Mouse (Mus musculus) layer of hippocampus, adult 11-12 months (tissue): ENCODE data around the gene Smpdl3b.
"Not testable (repeated sequence)": the region's sequence is repeated elsewhere in the genome, so short reads cannot be mapped to it uniquely, and the experiment has no call there.

ENCODE experiments used
- DNase-seq: peaks from one replicate; pipeline ENCODE4 v3.0.0; 2022; ENCODE audit warnings: low spot score

The Smpdl3b gene

GRCm38 (mm10) chr4:132778562-132779201 is 21.6 kb upstream of the Smpdl3b start:
- no peak for DNase-seq

GRCm38 (mm10) chr4:132776764-132777163 is 19.7 kb upstream of the Smpdl3b start:
- peak; percentile 85 for DNase-seq

DNA sequence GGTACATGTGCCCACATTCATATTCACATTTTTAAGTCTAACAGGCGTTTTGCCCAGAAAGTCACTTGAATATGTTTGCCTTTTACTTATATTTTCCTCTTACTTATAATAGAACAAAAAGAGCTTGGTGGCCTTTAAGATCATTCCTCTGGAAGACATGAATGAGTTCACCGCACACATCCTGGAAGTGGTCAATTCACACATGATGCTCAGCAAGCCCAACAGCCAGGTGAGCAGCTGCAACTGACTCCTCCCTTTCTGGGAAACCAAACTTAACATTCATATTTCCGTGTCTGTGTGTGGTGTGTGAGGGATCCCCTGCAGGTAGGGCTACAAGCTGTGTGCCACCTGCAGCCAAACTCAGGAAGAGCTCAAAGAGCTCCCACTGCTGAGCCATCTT is 17.9 kb upstream of the Smpdl3b start:
- no peak for DNase-seq

GRCm38 (mm10) chr4:132771776-132772175 is 14.7 kb upstream of the Smpdl3b start:
- DNase-seq: no peak

DNA sequence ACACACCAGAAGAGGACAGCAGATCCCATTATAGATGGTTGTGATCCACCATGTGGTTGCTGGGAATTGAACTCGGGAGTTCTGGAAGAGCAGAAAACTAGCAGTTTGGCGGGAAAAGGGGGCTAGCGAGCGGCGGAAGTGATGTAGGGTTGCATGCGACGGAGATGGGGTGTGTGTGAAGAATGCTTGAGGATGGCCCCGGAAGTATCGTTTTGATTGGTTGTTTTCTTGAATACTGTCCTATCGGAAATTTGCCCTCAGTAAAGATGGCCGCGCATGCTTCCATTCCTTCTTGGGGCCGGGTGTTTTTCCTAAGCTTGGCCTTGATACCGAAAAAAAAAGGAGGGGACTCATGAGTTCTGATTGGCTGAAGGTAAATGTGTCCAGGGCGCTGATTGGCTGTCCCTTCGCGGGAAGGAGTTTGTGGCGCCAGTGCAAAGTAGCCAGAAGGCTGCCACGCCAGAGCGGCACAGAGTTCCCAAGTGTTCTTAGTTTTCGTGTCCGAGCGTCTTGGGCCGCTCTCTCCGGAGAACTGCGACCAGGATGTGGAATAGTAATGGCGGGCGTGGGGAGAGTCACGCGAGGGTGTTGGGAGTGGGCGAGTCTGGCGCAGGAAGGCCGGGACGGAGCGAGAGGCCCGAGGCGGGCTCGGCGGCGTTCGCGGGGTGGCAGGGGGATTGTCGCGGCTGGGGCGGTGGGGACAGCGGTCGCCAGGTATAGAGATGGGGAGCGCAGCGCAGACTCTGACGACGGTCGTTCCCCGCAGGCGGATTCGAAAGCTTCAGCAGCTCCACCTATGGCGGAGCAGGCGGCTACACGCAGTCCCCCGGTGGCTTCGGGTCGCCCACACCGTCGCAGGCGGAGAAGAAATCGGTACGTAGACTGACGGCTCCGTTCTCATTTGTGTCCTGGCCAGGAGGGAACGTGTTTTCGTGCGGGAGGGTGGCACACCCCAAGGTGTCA is 11.1 kb upstream of the Smpdl3b start, which contains the start of gene Rpa2:
Rpa2 (plus strand) TSS at position 419 of the 963 bp plus-strand sequence.
- peak; percentile 100 for DNase-seq

DNA sequence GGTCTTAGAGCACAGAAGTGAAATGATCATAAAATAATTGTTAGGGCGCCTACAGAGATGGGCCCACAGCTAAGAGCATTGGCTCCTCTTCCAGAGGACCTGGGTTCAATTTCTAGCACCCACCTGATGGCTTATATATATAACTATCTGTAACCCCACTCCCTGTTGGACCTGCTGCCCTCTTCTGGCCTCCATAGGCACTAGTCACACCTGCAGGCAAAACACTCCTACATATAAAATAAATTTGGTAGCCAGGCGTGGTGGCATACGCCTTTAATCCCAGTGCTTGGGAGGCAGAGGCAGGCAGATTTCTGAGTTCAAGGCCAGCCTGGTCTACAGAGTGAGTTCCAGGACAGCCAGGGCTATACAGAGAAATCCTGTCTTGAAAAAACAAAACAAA is 6.1 kb upstream of the Smpdl3b start:
- DNase-seq: not testable (repeated sequence)

- DNase-seq: no peak
Measured at GRCm38 (mm10) chr4:132762602-132763001, 5.5 kb upstream of the Smpdl3b start.

GRCm38 (mm10) chr4:132760296-132760695 is 3.2 kb upstream of the Smpdl3b start:
- DNase-seq: no peak

DNA sequence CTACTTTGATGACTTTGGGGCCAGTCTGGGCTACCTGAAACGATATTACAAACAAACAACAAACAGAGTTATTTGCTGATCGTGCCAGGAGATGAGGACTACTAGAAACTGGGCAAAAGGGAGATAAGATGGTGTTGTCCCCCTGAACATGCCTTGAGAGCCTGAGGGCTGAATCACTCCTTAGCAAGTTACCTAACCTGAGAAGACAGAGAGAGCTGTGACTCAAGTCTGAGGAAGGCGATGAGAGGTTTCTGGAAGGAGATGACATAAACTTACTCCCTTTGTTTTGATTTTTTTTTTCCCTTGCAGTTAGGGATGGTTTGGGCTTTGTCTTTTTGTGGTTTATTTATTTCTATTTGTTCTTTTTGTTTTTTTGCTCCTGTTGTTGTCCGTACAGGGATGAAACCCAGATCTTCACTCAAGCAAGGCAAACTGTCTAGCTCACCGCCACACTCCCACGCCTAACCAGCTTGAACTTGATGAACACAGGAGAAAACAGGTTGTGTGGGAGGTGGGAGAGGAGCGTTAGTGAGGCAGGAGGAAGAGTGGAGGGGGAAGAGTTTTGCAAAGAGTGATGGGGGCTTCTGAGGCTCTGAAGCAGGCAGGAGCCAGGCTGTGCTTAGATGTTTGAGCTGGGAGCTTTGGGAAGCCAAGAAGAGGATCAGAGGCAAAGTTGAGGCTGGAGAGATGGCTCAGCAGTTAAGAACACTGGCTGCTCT is 740 bp upstream of the Smpdl3b start:
- no peak for DNase-seq

- no peak for DNase-seq
Measured at GRCm38 (mm10) chr4:132752992-132753391, 4.1 kb downstream of the Smpdl3b start.

DNA sequence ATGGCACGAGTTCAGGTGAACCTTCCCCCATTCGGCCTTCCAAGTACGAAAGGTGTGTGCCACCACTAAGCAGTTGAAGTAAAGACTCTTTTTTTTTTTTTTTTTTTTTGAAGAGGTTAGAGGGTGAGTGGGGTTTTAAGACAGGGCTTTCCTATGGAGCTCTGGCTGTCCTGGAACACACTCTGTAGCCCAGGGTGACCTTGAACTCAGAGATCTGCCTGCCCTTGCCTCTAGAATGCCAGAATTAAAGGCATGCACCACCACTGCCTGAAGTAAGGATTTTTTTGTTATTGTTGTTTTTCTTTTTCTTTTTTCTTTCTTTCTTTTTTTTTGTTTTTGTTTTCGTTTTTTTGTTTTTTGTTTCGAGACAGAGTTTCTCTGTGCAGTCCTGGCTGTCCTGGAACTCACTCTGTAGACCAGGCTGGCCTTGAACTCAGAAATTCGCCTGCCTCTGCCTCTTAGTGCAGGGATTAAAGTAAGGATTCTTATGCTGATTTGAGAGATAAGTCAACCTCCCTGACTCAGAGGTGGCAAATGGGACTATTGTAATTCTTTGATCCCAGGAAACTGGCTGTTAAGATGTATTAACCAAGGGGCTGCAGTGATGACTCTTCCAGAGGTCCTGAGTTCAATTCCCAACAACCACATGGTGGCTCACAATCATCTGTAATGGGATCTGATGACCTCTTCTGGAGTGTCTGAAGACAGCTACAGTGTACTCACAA is 7.6 kb downstream of the Smpdl3b start:
- no peak for DNase-seq

- no peak for DNase-seq
Measured at GRCm38 (mm10) chr4:132748778-132749177, 8.3 kb downstream of the Smpdl3b start.

- peak; percentile 24 for DNase-seq
Measured at GRCm38 (mm10) chr4:132747664-132748259, 9.3 kb downstream of the Smpdl3b start.

- DNase-seq: no peak
Measured at GRCm38 (mm10) chr4:132746911-132747517, 10.0 kb downstream of the Smpdl3b start.

- peak; percentile 67 for DNase-seq
Measured at GRCm38 (mm10) chr4:132743992-132744911, 12.8 kb downstream of the Smpdl3b start.

- no peak for DNase-seq
Measured at GRCm38 (mm10) chr4:132741491-132741890, 15.6 kb downstream of the Smpdl3b start.

GRCm38 (mm10) chr4:132737154-132737553 is 19.9 kb downstream of the Smpdl3b start:
- DNase-seq: not testable (repeated sequence)

DNA sequence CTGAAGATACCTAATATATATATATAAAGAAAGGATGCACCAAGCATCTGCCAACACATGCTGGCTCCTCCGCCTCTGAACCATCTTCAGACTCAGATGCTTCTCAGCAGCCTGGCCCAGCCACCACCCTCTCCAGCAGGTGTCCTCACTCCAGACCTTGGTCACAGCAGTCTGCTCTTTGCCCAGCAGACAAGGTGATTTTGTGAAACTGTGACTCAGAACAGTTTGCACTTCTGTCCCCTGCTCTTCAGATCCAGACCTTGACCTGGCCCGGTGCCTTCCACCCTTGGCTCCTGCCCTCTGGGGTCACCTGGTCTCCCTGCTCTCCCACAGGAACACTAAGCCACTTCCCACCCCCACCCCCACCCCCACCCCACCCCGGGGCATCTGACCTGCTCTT is 21.2 kb downstream of the Smpdl3b start:
- no peak for DNase-seq

DNA sequence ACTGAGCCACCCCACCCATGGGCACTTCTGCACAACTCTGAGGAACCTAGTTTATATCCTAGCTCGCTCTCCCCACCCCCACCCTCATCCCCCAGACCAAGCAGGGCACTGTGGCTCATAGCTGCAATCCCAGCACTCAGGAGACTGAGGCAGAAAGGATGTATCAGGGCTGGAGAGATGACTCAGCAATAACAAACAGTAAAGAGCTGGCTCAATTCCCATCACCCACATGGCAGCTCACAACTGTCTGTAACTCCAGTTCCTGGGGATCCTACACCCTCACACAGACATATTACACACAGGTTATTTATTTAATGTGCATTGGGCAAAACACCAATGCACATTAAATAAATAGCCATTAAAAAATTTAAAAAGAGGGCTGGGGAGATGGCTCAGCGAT is 21.7 kb downstream of the Smpdl3b start:
- no peak for DNase-seq

GRCm38 (mm10) chr4:132734766-132735165 is 22.3 kb downstream of the Smpdl3b start:
- no peak for DNase-seq
